ENCODE assay signal across 9 mouse cellular contexts in genomic region chr3:60762874-60763273, GRCm38 (mm10).
DNase-seq lines count a peak whose midpoint lies in the region; ATAC-seq and TF ChIP-seq lines count a peak whose summit lies in the region.
"Had no signal": no experiment of that assay in that cellular context is flagged by ENCODE, and none has a peak within 500 bp of the region (broad histone marks: within the 10 kb centered on the region; RNA-seq: fewer than 3 reads in every experiment).

No protein-coding gene starts in this region.

- H3K4me1 ChIP-seq in midbrain, postnatal 0 days (ENCODE audit: insufficient read depth, low read length): no peaks in the 10 kb centered on the region

- ATAC-seq in granulocyte monocyte progenitor cell, adult 5-6 weeks (replicated peaks; ENCODE audit: poor library complexity, severe bottlenecking): peak; percentile 88
- no peak for ATAC-seq in midbrain, postnatal 0 days (ENCODE audit: low FRiP score)

- DNase-seq in urinary bladder, postnatal 14 days (ENCODE audit: low spot score): peak; percentile 46
- DNase-seq in urinary bladder, adult 2 months (ENCODE audit: low spot score): no peak
- DNase-seq in adrenal gland, adult 8-10 months: peak; percentile 20
- peak; percentile 75 for DNase-seq in embryo, embryonic 10.5 days (ENCODE audit: low spot score)
- DNase-seq in left cerebral cortex, postnatal 4 days: peak; percentile 42
- DNase-seq in midbrain, postnatal 0 days (ENCODE audit: low spot score): peak; percentile 66
- no peak for DNase-seq in ovary, adult 18-20 months (ENCODE audit: low spot score)

- no peaks in the 10 kb centered on the region for H3K27me3 ChIP-seq in midbrain, postnatal 0 days (ENCODE audit: insufficient read depth, low read length)
- H3K27me3 ChIP-seq: megakaryocyte, embryonic 14.5 days had no signal

- TF ChIP-seq CTCF in midbrain, postnatal 0 days (IDR thresholded peaks at IDR 0.05): peak; percentile 75

- no peak overlapping the region for H3K4me2 ChIP-seq in midbrain, postnatal 0 days (ENCODE audit: low read depth, low read length, poor library complexity, severe bottlenecking)

- no peak overlapping the region for H3K27ac ChIP-seq in midbrain, postnatal 0 days (ENCODE audit: low read depth, low read length)

- H3K4me3 ChIP-seq in midbrain, postnatal 0 days (ENCODE audit: low read depth, low read length): no peak overlapping the region
- H3K4me3 ChIP-seq: megakaryocyte, embryonic 14.5 days had no signal

- H3K9me3 ChIP-seq in midbrain, postnatal 0 days (ENCODE audit: low read length): no peaks in the 10 kb centered on the region
- H3K9me3 ChIP-seq: megakaryocyte, embryonic 14.5 days had no signal

- H3K9ac ChIP-seq in midbrain, postnatal 0 days (replicated peaks; ENCODE audit: low read length, poor library complexity, severe bottlenecking): no peak overlapping the region

- intact Hi-C loops in left cerebral cortex, postnatal 4 days (cut with DNase I): no loop called here

- no peaks in the 10 kb centered on the region for H3K36me3 ChIP-seq in midbrain, postnatal 0 days (ENCODE audit: insufficient read depth, low read length)

- 64% methylated on average over 4 of the region's 4 CpGs for WGBS in midbrain, postnatal 0 days

Comparison
In these comparisons a context has a peak if more than half of its experiments do, and no peak if none do; other contexts are left out.
1. DNase-seq: peak in urinary bladder, postnatal 14 days (single experiment), adrenal gland, adult 8-10 months (single experiment), embryo, embryonic 10.5 days (single experiment), left cerebral cortex, postnatal 4 days (single experiment) and midbrain, postnatal 0 days (single experiment); none in urinary bladder, adult 2 months (single experiment) and ovary, adult 18-20 months (single experiment).